Mouse (Mus musculus) liver, embryonic 15.5 days (tissue): ENCODE measurements around the gene 2010111I01Rik. TPM values are rescaled to one million over a fixed set of nuclear protein-coding genes. Genes with fewer than 3 reads are reported as not detected.
A peak's percentile ranks its signal among the peaks of the same experiment; 100 is the strongest.
"Not testable (repeated sequence)": the region's sequence is repeated elsewhere in the genome, so short reads cannot be mapped to it uniquely, and the experiment has no call there.

Experiments
- ATAC-seq: fragments of 200-750 bp; cut with Nextera tagmentation; 2 replicates; pipeline ENCODE4 v1.8.0; 2017; ENCODE audit warnings: moderate number of reproducible peaks, mild to moderate bottlenecking, moderate library complexity; ENCODE audit not compliant: insufficient read depth
- H3K27ac ChIP-seq: fragments of 300-500 bp; sonication (generic); replicated peaks from 2 replicates; pipeline ENCODE4 v1.5.1; 2015; ENCODE audit warnings: mild to moderate bottlenecking, inconsistent platforms
- H3K27me3 ChIP-seq: fragments of 300-500 bp; sonication (generic); 2 replicates; pipeline ENCODE4 v1.6.1; 2015; ENCODE audit warnings: mild to moderate bottlenecking, inconsistent platforms
- H3K36me3 ChIP-seq: fragments of 300-500 bp; sonication (generic); replicated peaks from 2 replicates; pipeline ENCODE4 v1.6.1; 2015; ENCODE audit warnings: moderate library complexity, mild to moderate bottlenecking, inconsistent platforms
- H3K4me1 ChIP-seq: fragments of 300-500 bp; sonication (generic); replicated peaks from 2 replicates; pipeline ENCODE4 v1.6.1; 2015; ENCODE audit warnings: inconsistent platforms
- H3K4me2 ChIP-seq: fragments of 300-500 bp; sonication (generic); 2 replicates; pipeline ENCODE4 v1.6.1; 2015; ENCODE audit warnings: moderate library complexity, mild to moderate bottlenecking, inconsistent platforms
- H3K4me3 ChIP-seq: fragments of 300-500 bp; sonication (generic); replicated peaks from 2 replicates; pipeline ENCODE4 v1.5.1; 2015; ENCODE audit warnings: mild to moderate bottlenecking, inconsistent platforms
- H3K9ac ChIP-seq: fragments of 300-500 bp; sonication (generic); 2 replicates; pipeline ENCODE4 v1.6.1; 2015; ENCODE audit warnings: moderate library complexity, mild to moderate bottlenecking, inconsistent platforms
- H3K9me3 ChIP-seq: fragments of 300-500 bp; sonication (generic); replicated peaks from 2 replicates; pipeline ENCODE4 v1.6.1; 2016; ENCODE audit warnings: inconsistent platforms
- WGBS: fragments of 180-500 bp; shearing (Covaris S2); methylation state at CpG from one replicate; pipeline ENCODE4 v1.1.7; 2015; ENCODE audit warnings: mixed read lengths; ENCODE audit not compliant: insufficient replicate concordance; 5-methylcytosine and 5-hydroxymethylcytosine counted together
- polyA plus RNA-seq: library from polyadenylated mRNA; unstranded; fragments of >200 nt; fragmentation: Nextera tagmentation; extraction: Ambion mirVana; gene quantifications from 2 replicates; pipeline ENCODE4 v1.2.1, GENCODE M21; 2015

The 2010111I01Rik gene
- 14.6 and 15.6 TPM in 2 replicates for polyA plus RNA-seq

DNA sequence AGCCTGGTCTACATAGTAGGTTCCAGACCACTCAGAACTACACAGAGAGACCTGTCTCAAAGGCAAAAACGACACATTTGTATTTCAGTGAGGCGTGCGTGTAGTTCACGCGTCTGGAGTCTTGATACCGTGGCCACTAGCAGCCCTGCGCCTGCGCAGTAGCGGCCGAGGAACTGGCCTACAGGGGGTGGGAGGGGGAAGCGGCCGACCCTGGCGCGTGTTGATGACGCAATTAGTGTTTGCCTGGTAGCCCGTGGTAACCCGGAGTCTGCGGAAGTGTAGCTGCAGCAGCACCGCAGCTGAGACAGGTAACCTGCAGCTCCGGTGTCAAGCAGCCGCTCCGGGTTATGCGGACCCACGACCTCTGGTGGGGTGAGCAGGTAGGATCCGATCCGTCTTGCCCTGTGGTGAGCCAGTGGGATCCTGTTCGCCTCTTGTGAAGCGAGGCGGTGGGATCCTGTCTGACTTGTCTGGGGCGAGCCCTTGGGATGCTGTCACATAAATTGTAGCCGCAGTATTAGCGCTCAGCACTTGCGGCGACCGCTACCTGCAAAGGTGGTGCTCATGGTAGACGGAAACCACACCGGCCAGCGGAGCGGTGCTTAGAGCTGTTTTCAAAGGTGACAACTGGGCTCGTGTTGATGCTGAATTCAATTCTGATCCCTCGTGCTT lies at the start of gene 2010111I01Rik:
TSS of gene 2010111I01Rik (plus strand) at position 254 of the 672 bp plus-strand sequence.
- under 1% methylated on average over 41 of the region's 41 CpGs for WGBS
- H3K27me3 ChIP-seq, result no peaks in the 10 kb centered on the region
- no peaks in the 10 kb centered on the region for H3K36me3 ChIP-seq
- H3K9ac ChIP-seq, result peak within 1 kb of the TSS; percentile 65
- H3K4me2 ChIP-seq, result peak within 1 kb of the TSS; percentile 85
- no peaks in the 10 kb centered on the region for H3K9me3 ChIP-seq
- ATAC-seq, result peak; percentile 90
- H3K4me3 ChIP-seq, result peak within 1 kb of the TSS; percentile 80
- H3K4me1 ChIP-seq, result peaks cover 15% of the 10 kb centered on the region
- H3K27ac ChIP-seq, result 0 out of 2 replicates have a peak within 1 kb of the TSS, but pooled peaks have one; percentile 34

DNA sequence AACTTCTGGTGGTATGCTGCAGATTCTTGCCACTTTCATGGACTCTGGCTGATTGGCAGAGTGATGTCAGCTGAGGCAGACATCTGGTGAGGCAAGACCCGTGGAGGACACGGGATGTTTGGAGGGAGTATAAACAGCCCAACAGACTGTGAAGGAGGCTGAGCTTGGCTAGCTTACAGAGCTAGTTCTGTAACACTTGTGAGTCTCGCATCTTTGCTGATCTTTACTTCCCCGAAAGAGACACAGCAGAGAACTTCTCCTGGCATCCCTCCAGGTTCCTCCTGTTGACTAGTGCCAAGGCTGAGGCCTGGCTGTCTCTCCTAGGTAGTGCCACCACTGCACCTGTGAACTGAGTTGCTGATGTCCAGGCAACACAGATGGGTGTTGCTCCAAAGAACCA lies 48.0 kb upstream of the 2010111I01Rik start:
- no peak for ATAC-seq
- 46% methylated on average over 4 of the region's 4 CpGs for WGBS
- Histone ChIP-seq H3K4me3 (no peak overlapping the region), H3K27ac (no peak overlapping the region), H3K36me3 (no peaks in the 10 kb centered on the region), H3K9me3 (no peaks in the 10 kb centered on the region), H3K4me2 (no peak overlapping the region), H3K4me1 (peaks cover 18% of the 10 kb centered on the region), H3K27me3 (no peaks in the 10 kb centered on the region), H3K9ac (no peak overlapping the region)

DNA sequence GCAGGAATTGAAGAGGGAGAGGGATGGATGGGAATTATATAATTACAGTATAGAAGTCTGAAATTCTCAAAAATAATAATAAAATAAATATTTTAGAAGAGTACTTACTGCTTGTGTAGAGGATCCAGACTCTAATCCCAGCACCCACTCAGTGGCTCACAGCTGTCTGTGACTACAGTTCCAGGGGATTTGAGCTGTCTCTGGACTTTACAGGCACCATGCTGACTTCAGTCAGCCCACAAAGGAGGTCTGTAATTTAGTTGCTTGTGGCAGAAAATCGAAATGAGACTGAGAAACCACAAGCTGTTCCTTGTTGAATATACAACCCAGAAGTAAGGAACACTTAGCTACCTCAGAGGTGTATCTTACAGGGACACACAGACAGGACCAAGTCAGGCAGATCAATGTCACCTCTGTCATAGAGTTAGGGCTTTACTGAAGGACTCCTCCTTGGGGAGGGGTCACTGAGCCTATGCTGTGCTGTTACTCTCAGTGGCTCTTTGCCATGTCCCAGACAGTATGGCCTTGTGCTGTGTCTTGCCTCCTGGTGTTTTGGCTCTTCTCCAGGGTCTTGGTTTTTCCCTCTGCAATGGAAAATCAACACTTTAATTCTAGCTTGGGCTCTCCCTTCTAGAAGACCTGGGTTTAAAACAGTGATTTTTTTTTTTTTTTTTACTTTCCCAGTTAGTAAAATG lies 47.1 kb upstream of the 2010111I01Rik start:
- WGBS, result 35% methylated on average over 1 of the region's 1 CpGs
- Histone ChIP-seq H3K4me2 (no peak overlapping the region), H3K27ac (no peak overlapping the region), H3K4me3 (no peak overlapping the region), H3K9ac (no peak overlapping the region), H3K36me3 (no peaks in the 10 kb centered on the region), H3K4me1 (peaks cover 10% of the 10 kb centered on the region; the same call in 1 of the 2 replicates), H3K9me3 (no peaks in the 10 kb centered on the region), H3K27me3 (no peaks in the 10 kb centered on the region)
- no peak for ATAC-seq

DNA sequence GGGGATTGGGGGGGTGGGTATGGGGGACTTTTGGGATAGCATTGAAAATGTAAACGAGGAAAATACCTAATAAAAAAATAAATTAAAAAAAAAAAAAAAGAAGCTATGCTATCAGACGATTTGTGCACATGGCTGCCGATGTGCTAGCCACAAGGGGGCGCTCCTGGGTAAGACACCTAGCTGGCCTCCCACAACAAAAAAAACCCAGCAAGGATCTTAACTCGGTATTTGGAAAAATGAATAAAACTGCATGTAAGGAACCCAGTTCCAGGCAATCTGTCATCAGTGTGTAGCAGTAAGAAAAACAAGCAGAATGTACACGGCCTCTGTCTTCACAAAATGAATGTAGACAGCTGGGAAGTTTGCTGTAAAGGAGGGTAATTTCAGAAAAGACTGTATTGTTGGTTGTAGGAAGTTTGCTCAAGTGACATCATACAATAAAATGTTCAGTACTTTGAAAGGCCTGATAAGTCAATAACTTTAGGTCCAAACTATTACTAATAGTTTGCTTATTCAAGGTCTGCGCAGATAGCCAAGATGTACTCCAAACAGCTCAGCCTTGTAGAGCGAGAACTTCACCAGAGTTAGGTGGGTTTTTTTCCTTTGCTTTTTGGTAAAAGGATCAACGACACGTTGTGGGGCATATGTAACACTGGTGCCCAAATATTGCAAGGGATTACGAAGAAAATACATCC lies 44.9 kb upstream of the 2010111I01Rik start:
- Histone ChIP-seq H3K36me3 (no peaks in the 10 kb centered on the region), H3K4me2 (no peak overlapping the region), H3K27me3 (no peaks in the 10 kb centered on the region), H3K9me3 (no peaks in the 10 kb centered on the region), H3K27ac (no peak overlapping the region), H3K4me1 (peaks cover 5% of the 10 kb centered on the region; the same call in 1 of the 2 replicates), H3K9ac (no peak overlapping the region), H3K4me3 (no peak overlapping the region)
- 32% methylated on average over 11 of the region's 11 CpGs for WGBS
- no peak for ATAC-seq

DNA sequence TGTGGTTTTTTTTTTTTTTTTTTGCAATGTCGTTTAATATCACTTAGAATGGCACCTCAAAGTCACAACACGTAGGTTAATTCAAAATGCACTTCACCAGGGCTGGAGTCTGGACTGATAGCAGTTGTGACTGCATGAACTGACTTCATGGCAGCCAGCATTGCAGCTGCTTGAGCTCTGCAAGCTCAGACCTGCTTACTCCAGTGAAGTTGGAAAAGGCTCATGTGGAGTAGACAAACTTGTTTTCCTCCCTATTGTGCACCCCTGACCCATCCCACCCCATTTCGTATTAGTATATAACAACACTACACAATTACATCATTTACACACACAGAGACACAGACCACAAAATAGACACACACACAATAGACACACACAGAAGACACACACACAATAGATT lies 42.0 kb upstream of the 2010111I01Rik start:
- no peaks in the 10 kb centered on the region for H3K27me3 ChIP-seq
- WGBS, result 53% methylated on average over 3 of the region's 3 CpGs
- H3K36me3 ChIP-seq, result no peaks in the 10 kb centered on the region
- H3K4me1 ChIP-seq, result peaks cover 5% of the 10 kb centered on the region; the same call in 1 of the 2 replicates
- H3K9me3 ChIP-seq, result no peaks in the 10 kb centered on the region
- H3K27ac ChIP-seq, result no peak overlapping the region
- no peak overlapping the region for H3K4me2 ChIP-seq
- no peak for ATAC-seq
- H3K4me3 ChIP-seq, result no peak overlapping the region
- H3K9ac ChIP-seq, result no peak overlapping the region

DNA sequence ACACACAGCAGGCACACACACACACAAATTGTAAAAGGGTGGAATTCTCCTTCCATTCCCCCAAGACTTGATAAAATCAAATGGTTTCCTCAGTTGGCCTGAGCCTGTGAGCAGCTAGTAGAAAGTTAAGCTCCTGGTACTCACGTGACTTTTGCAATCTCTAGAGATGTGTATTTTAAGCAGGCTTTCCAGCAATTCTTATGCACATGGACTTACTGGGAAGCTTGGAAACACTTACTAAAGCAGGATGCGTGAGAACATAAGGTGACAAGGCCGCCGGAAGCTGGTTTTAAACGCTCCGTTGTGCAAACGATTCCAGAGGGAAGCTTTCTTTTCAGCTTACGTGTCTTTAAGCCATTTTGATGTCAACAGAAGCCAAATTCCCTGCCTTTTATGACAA lies 41.5 kb upstream of the 2010111I01Rik start:
- Histone ChIP-seq H3K9ac (no peak overlapping the region), H3K36me3 (no peaks in the 10 kb centered on the region), H3K4me1 (peaks cover 5% of the 10 kb centered on the region; the same call in 1 of the 2 replicates), H3K4me2 (no peak overlapping the region), H3K9me3 (no peaks in the 10 kb centered on the region), H3K4me3 (no peak overlapping the region), H3K27me3 (no peaks in the 10 kb centered on the region), H3K27ac (no peak overlapping the region)
- 72% methylated on average over 8 of the region's 8 CpGs for WGBS
- no peak for ATAC-seq

DNA sequence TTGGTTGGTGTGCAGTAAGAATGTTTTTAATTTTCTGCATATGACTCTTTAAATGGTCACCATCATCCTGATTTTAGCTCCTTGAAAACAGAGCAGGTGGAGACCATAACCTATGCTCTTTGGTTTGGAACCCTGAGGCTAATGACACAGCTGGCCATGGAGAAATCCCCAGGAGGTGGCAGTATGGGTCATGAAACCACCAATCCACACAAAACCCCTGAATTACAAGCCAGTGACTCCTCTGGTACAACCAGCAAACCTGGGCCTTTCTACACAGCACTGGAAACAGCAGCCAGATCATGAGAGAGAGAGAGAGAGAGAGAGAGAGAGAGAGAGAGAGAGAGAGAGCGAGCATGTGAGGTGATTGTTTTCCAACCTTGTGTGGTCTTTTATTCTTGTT lies 38.2 kb upstream of the 2010111I01Rik start:
- H3K36me3 ChIP-seq, result no peaks in the 10 kb centered on the region
- no peak for ATAC-seq
- H3K4me2 ChIP-seq, result no peak overlapping the region
- no peaks in the 10 kb centered on the region for H3K27me3 ChIP-seq
- no peak overlapping the region for H3K9ac ChIP-seq
- H3K4me3 ChIP-seq, result no peak overlapping the region
- H3K9me3 ChIP-seq, result no peaks in the 10 kb centered on the region
- no peak overlapping the region for H3K27ac ChIP-seq
- H3K4me1 ChIP-seq, result no peaks in the 10 kb centered on the region
- 43% methylated on average over 1 of the region's 1 CpGs for WGBS

DNA sequence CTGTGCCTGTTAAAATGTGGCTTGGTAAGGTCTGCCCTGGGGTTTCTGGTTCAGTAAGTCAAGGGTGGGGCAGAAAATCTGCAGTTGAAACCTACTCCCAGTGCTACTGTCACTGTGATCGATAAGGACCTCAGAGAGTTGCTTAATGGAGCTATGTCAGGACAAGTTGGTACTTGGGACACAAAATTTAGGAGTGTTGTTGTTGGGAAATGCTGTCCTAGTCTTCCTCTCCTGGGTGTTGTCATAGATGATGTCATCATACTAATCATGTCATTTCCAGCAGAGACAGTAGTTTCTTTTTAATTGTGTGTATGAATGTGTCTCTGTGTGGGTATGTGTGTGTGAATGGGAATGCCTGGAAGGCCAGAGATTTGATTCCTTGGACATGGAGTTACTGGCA lies 37.2 kb upstream of the 2010111I01Rik start:
- no peaks in the 10 kb centered on the region for H3K27me3 ChIP-seq
- ATAC-seq, result no peak
- 58% methylated on average over 1 of the region's 1 CpGs for WGBS
- H3K4me1 ChIP-seq, result no peaks in the 10 kb centered on the region
- no peaks in the 10 kb centered on the region for H3K36me3 ChIP-seq
- no peak overlapping the region for H3K4me2 ChIP-seq
- H3K27ac ChIP-seq, result no peak overlapping the region
- H3K9ac ChIP-seq, result no peak overlapping the region
- no peak overlapping the region for H3K4me3 ChIP-seq
- no peaks in the 10 kb centered on the region for H3K9me3 ChIP-seq

DNA sequence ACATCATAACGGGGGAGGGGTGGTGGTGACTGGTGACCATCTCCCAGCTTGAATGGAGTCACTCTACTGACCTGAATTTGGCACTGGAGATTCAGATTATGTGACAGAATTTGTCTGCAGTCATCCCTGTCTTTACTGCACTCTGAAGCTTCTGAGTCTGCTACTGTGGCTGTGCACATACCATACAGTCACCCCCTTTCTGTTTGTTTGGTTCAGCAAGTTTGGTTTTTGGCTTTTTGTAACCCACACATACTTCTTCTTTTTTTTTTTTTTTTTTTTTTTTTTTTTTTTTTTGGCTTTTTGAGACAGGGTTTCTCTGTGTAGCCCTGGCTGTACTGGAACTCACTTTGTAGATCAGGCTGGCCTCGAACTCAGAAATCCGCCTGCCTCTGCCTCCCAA lies 35.5 kb upstream of the 2010111I01Rik start:
- H3K4me3 ChIP-seq, H3K4me2 ChIP-seq, H3K36me3 ChIP-seq, H3K27ac ChIP-seq, H3K9me3 ChIP-seq, H3K27me3 ChIP-seq, H3K9ac ChIP-seq, H3K4me1 ChIP-seq, ATAC-seq: not testable (repeated sequence)
- WGBS, result 59% methylated on average over 3 of the region's 3 CpGs

DNA sequence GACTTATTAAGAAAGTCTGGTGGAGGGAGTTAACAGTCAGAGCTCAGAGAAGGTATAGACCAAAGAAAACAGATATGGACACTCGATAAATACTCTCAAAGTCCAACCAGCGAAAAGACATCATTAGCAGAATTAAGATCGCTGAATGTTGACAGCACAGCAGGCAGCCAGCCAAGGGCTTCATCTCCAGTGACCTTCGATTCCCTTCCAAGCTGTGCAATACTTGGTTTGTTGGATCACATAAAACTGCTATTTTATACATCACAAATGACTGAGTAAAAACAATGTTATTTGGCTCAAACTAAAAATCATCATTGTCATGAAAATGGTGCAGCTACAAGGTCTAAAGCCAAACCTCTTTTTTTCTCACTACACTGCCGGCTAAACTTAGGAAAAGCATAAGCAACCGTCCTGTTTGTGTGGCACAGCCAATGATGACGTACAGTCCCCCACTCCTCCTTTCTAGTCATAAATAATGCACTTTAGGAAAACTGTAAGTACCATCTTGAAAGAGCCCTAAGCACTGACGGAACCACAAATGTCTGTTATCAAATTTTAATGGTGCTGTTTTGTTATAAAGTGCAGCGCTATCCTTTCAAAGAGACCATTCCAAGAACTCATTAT lies 34.8 kb upstream of the 2010111I01Rik start:
- H3K4me1 ChIP-seq, result no peaks in the 10 kb centered on the region
- ATAC-seq, result no peak
- H3K4me2 ChIP-seq, result no peak overlapping the region
- 70% methylated on average over 9 of the region's 9 CpGs for WGBS
- no peak overlapping the region for H3K27ac ChIP-seq
- H3K36me3 ChIP-seq, result no peaks in the 10 kb centered on the region
- no peak overlapping the region for H3K4me3 ChIP-seq
- no peaks in the 10 kb centered on the region for H3K9me3 ChIP-seq
- H3K27me3 ChIP-seq, result 0 out of 2 replicates have a peak, but pooled peaks cover 3% of the 10 kb centered on the region
- H3K9ac ChIP-seq, result no peak overlapping the region

DNA sequence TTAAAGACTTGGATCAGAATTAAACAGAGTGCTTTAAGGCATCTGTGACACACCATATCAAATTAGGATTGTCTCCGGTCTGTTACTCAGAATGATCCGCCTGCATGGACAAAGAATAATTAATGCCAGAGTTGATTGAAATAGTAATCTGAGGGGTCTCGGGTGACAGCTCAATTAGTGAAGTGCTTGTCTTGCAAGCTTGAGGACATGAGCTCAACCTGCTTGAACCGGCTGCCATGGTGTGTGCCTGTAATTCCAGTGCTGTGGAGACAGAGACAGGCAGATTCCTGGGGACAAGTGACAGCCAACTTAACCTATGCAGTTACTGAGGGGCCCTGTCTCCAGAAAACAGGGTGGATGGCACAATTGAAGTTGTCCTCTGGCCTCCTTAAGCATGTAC lies 32.2 kb upstream of the 2010111I01Rik start:
- Histone ChIP-seq H3K4me2 (no peak overlapping the region), H3K36me3 (no peaks in the 10 kb centered on the region), H3K9me3 (no peaks in the 10 kb centered on the region), H3K4me3 (no peak overlapping the region), H3K4me1 (no peaks in the 10 kb centered on the region), H3K9ac (no peak overlapping the region), H3K27me3 (peaks cover 6% of the 10 kb centered on the region; the same call in 1 of the 2 replicates), H3K27ac (no peak overlapping the region)
- ATAC-seq, result no peak
- 69% methylated on average over 4 of the region's 4 CpGs for WGBS
